Mouse (Mus musculus) lung, postnatal 14 days (tissue): ENCODE data around the gene 1700012P22Rik.

Experiments
- DNase-seq: peaks from one replicate; pipeline ENCODE4 v3.0.0; 2021

Gene 1700012P22Rik

GRCm38 (mm10) chr4:144438672-144439071 lies at the start of gene 1700012P22Rik:
TSS of gene 1700012P22Rik (minus strand) at chr4:144438772.
- DNase-seq: no peak

- DNase-seq: no peak
These were observed 29.5 kb upstream of the 1700012P22Rik start for GRCm38 (mm10) chr4:144468091-144468490.

GRCm38 (mm10) chr4:144465206-144465605 lies 26.6 kb upstream of the 1700012P22Rik start:
- no peak for DNase-seq

- no peak for DNase-seq
These were observed 25.1 kb upstream of the 1700012P22Rik start, which contains the start of gene Aadacl3 for GRCm38 (mm10) chr4:144463656-144464055. TSS of gene Aadacl3 (minus strand) at chr4:144463756.

- DNase-seq: no peak
These were observed 14.6 kb upstream of the 1700012P22Rik start, which contains the start of gene Gm9944 for GRCm38 (mm10) chr4:144453217-144453616. TSS of gene Gm9944 (minus strand) at chr4:144453317.

- no peak for DNase-seq
These were observed 10.0 kb upstream of the 1700012P22Rik start for GRCm38 (mm10) chr4:144448546-144448945.

GRCm38 (mm10) chr4:144441582-144441981 lies 3.0 kb upstream of the 1700012P22Rik start:
- DNase-seq: no peak

GRCm38 (mm10) chr4:144441095-144441494 lies 2.5 kb upstream of the 1700012P22Rik start:
- DNase-seq: no peak

- no peak for DNase-seq
These were observed 5.4 kb downstream of the 1700012P22Rik start for GRCm38 (mm10) chr4:144433216-144433615.

- DNase-seq: no peak
These were observed 7.8 kb downstream of the 1700012P22Rik start for GRCm38 (mm10) chr4:144430723-144431122.

- DNase-seq: peak; percentile 5
These were observed 9.7 kb downstream of the 1700012P22Rik start for GRCm38 (mm10) chr4:144428868-144429267.

- no peak for DNase-seq
These were observed 14.0 kb downstream of the 1700012P22Rik start for GRCm38 (mm10) chr4:144424590-144424989.

GRCm38 (mm10) chr4:144420644-144421043 lies 17.9 kb downstream of the 1700012P22Rik start:
- no peak for DNase-seq

GRCm38 (mm10) chr4:144408290-144408689 lies 30.3 kb downstream of the 1700012P22Rik start, which contains the start of gene Pramef12:
TSS of gene Pramef12 (minus strand) at chr4:144408464.
- DNase-seq: no peak

GRCm38 (mm10) chr4:144406261-144406660 lies 32.3 kb downstream of the 1700012P22Rik start:
- no peak for DNase-seq

GRCm38 (mm10) chr4:144404456-144405086 lies 34.0 kb downstream of the 1700012P22Rik start:
- DNase-seq: peak; percentile 3

- DNase-seq: no peak
These were observed 35.9 kb downstream of the 1700012P22Rik start for GRCm38 (mm10) chr4:144402712-144403111.

- DNase-seq: no peak
These were observed 42.3 kb downstream of the 1700012P22Rik start for GRCm38 (mm10) chr4:144396316-144396715.

- DNase-seq: no peak
These were observed 60.7 kb downstream of the 1700012P22Rik start, which contains the start of gene Pramef20 for GRCm38 (mm10) chr4:144377911-144378310. TSS of gene Pramef20 (minus strand) at chr4:144377933.
